Mouse (Mus musculus): ENCODE data around the gene Spag9.

- TF ChIP-seq POLR2A (IDR thresholded peaks at IDR 0.05; ENCODE audit: extremely low read depth, insufficient read depth, low read length): no peak
- no peak for TF ChIP-seq CTCF (IDR thresholded peaks at IDR 0.05; ENCODE audit: low read depth, low read length)
Observed at GRCm38 (mm10) chr11:93963013-93963412, 32.9 kb upstream of the Spag9 start.

All from liver, adult 2 months (tissue).